Mouse (Mus musculus) hindbrain, postnatal 0 days (tissue): ENCODE data around the gene Ssu72. TPM values are rescaled to one million over a fixed set of nuclear protein-coding genes. Genes with fewer than 3 reads are reported as not detected.
"Not testable (repeated sequence)": the region's sequence is repeated elsewhere in the genome, so short reads cannot be mapped to it uniquely, and the experiment has no call there.

Experiments used
- ATAC-seq: fragments of 200-750 bp; cut with Nextera tagmentation; 2 replicates; pipeline ENCODE4 v1.8.0; 2017; ENCODE audit warnings: mild to moderate bottlenecking, moderate TSS enrichment, moderate library complexity
- DNase-seq: peaks from one replicate; pipeline ENCODE4 v3.0.0-alpha.2; 2015; ENCODE audit warnings: low spot score
- H3K27ac ChIP-seq: fragments of 300-500 bp; sonication (generic); 2 replicates; pipeline ENCODE4 v1.5.1; 2014; ENCODE audit warnings: mild to moderate bottlenecking
- H3K27me3 ChIP-seq: fragments of 300-500 bp; sonication (generic); 2 replicates; pipeline ENCODE4 v1.6.1; 2014; ENCODE audit warnings: low read length, mixed read lengths; ENCODE audit not compliant: insufficient read depth
- H3K36me3 ChIP-seq: fragments of 300-500 bp; sonication (generic); 2 replicates; pipeline ENCODE4 v1.6.1; 2014; ENCODE audit warnings: low read length, mixed read lengths; ENCODE audit not compliant: insufficient read depth
- H3K4me1 ChIP-seq: fragments of 300-500 bp; sonication (generic); 2 replicates; pipeline ENCODE4 v1.6.1; 2014; ENCODE audit warnings: antibody characterized with exemption, low read length, mixed read lengths; ENCODE audit not compliant: insufficient read depth
- H3K4me2 ChIP-seq: fragments of 300-500 bp; sonication (generic); 2 replicates; pipeline ENCODE4 v1.6.1; 2014; ENCODE audit warnings: low read depth, mild to moderate bottlenecking, low read length, moderate library complexity, mixed read lengths
- H3K4me3 ChIP-seq: fragments of 300-500 bp; sonication (generic); 2 replicates; pipeline ENCODE4 v1.5.1; 2014; ENCODE audit warnings: low read length
- H3K9ac ChIP-seq: fragments of 300-500 bp; sonication (generic); replicated peaks from 2 replicates; pipeline ENCODE4 v1.6.1; 2014; ENCODE audit warnings: mild to moderate bottlenecking, low read length, moderate library complexity, mixed read lengths
- H3K9me3 ChIP-seq: fragments of 300-500 bp; sonication (generic); 2 replicates; pipeline ENCODE4 v1.6.1; 2016; ENCODE audit warnings: low read length, mixed read lengths
- CTCF ChIP-seq: IDR thresholded peaks from 2 replicates; pipeline ENCODE4 v1.5.1; 2016; ENCODE audit warnings: antibody characterized with exemption, control low read depth, low read depth
- WGBS: fragments of 180-500 bp; shearing (Covaris S2); extraction: QIAGEN DNeasy Blood & Tissue Kit; methylation state at CpG from one replicate; pipeline ENCODE4 v1.1.7; 2014; 5-methylcytosine and 5-hydroxymethylcytosine counted together
- polyA plus RNA-seq: library from polyadenylated mRNA; unstranded; fragments of >200 nt; fragmentation: Nextera tagmentation; extraction: Ambion mirVana; gene quantifications from 2 replicates; pipeline ENCODE4 v1.2.1, GENCODE M21; 2015
- total RNA-seq: library from RNA; depleted of rRNA; stranded (reverse); fragments of >200 nt; gene quantifications from 2 replicates; pipeline ENCODE4 v1.2.3, GENCODE M21; 2014

Ssu72 gene
- total and polyA plus RNA-seq, 2 experiments from 2014 or later = 110 to 165 TPM

DNA sequence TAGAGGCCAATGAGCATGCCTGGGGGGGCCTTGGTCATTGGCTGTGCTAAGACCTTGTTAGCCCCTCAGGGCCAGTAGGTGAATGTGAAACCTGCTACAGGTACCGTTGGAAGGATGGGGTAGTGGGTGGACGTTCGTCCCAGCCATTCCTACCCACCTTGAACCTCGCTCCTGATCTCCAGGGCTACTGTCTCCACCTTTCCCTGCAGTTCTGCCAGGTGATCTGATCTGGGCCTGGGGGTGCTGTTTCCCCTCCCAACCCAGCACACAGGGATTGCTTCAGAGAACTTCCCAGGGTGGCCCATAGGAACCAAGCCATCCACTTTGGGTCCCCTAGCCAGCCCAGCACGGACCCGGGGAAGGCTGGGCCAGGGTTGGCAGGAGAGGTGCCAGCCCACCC lies 34.6 kb downstream of the Ssu72 start:
- peaks cover 8% of the 10 kb centered on the region; the same call in 1 of the 2 replicates for H3K4me1 ChIP-seq
- no peak for ATAC-seq
- no peak overlapping the region for H3K4me3 ChIP-seq
- no peak overlapping the region; the same call in 1 of the 2 replicates for H3K27ac ChIP-seq
- 69% methylated on average over 6 of the region's 6 CpGs for WGBS
- H3K27me3 ChIP-seq = no peaks in the 10 kb centered on the region
- no peak for TF ChIP-seq CTCF
- H3K36me3 ChIP-seq = peaks cover 36% of the 10 kb centered on the region
- H3K4me2 ChIP-seq = no peak overlapping the region
- no peak for DNase-seq
- no peak overlapping the region for H3K9ac ChIP-seq
- no peaks in the 10 kb centered on the region for H3K9me3 ChIP-seq

DNA sequence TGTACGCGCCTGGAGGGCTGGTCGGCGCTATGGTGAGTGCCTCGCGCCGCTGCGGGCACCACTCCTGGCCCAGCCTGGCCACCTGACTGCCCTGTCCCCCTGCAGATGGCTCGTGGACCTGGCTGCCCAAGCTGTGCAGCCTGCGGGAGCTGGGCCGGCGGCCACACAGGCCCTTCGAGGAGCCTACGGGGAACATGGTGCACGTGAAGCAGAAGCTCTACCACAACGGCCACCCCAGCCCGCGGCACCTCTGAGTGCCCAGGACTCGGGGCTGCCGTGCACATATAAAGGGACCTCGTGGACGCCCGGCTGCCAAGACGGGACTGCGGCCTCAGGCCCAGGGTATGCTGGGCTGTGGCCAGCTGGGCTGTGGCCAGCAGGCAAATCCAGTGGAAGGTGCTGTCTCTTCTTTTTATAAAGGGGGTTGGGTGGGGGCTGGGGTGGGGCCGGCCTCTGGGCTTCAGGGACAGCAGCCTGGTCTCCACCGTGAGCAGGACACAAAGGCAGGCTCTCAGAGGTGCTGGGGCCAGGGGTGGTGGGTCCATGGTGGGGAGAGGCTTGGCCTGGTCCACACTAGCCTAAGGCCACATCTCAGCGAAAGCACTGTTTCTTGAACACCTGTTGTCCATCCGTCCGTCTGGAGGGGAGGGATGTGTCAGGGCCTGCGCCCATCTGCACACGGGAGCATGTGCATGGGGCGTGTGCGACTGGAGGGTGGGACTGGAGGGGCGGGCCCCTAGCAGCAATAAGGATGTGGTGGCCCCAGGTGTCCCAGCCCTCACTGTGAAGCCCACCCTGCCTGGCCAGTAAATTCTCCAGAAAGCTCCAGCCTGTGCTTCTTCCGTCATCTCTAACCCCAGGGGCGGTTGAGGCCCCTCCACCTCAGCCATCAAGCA lies 35.4 kb downstream of the Ssu72 start:
- peaks cover 36% of the 10 kb centered on the region for H3K36me3 ChIP-seq
- no peak overlapping the region for H3K4me2 ChIP-seq
- H3K9me3 ChIP-seq = no peaks in the 10 kb centered on the region
- H3K4me1 ChIP-seq = peaks cover 8% of the 10 kb centered on the region; the same call in 1 of the 2 replicates
- no peak overlapping the region for H3K9ac ChIP-seq
- ATAC-seq = peak; percentile 21; the same call in 1 of the 2 replicates
- WGBS = 64% methylated on average over 37 of the region's 37 CpGs
- H3K27me3 ChIP-seq = no peaks in the 10 kb centered on the region
- TF ChIP-seq CTCF = no peak
- peak; percentile 59 for DNase-seq
- H3K27ac ChIP-seq = peak overlapping the region; percentile 28; the same call in 1 of the 2 replicates
- H3K4me3 ChIP-seq = no peak overlapping the region

DNA sequence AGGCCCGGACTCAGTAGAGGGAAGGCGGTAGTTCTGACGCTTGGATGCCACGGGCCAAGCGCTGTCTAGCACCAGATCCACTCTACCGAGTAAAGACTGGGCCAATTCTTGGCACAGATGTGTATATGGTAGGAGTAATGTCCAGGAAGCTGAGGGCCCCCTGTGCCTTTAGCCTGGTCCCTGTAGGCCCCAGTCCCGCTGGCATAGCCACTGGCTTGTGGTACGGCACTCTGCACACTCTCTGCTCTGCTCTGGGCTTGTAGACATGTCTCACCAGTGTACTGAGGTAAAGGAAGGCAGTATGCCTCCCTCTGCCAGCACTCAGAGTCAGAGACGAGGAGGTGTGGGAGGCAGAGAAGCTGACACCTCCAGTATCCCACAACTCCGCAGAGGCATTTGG lies 36.1 kb downstream of the Ssu72 start:
- peaks cover 38% of the 10 kb centered on the region for H3K36me3 ChIP-seq
- not testable (repeated sequence) for H3K27ac ChIP-seq, H3K4me3 ChIP-seq, H3K9ac ChIP-seq, H3K9me3 ChIP-seq, H3K4me1 ChIP-seq, DNase-seq, ATAC-seq, H3K27me3 ChIP-seq, H3K4me2 ChIP-seq
- 89% methylated on average over 10 of the region's 10 CpGs for WGBS

DNA sequence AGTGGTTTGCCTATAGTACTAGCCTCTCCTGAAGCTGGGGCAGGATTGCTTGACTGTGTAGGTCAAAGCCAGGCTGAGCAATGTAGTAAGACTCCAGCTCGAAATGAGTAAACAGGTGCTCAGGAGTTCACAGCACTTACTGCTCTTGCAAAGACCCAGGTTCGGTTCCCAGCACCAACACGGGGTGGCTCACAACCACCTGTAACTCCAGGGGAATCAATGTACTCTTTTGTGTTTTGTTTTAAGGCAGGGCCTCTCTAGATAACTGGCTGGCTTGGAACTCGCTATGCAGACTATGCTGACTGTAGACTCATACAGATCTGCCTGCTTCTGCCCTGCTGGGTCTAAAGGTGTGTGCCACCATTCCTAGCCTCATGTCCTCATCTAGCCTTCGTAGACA lies 38.1 kb downstream of the Ssu72 start:
- Histone ChIP-seq H3K27me3 (no peaks in the 10 kb centered on the region), H3K4me3 (no peak overlapping the region), H3K36me3 (peaks cover 55% of the 10 kb centered on the region), H3K4me1 (no peaks in the 10 kb centered on the region), H3K4me2 (no peak overlapping the region), H3K9me3 (no peaks in the 10 kb centered on the region), H3K9ac (no peak overlapping the region), H3K27ac (no peak overlapping the region)
- no peak for TF ChIP-seq CTCF
- no peak for DNase-seq
- ATAC-seq = no peak
- 93% methylated on average over 5 of the region's 5 CpGs for WGBS

DNA sequence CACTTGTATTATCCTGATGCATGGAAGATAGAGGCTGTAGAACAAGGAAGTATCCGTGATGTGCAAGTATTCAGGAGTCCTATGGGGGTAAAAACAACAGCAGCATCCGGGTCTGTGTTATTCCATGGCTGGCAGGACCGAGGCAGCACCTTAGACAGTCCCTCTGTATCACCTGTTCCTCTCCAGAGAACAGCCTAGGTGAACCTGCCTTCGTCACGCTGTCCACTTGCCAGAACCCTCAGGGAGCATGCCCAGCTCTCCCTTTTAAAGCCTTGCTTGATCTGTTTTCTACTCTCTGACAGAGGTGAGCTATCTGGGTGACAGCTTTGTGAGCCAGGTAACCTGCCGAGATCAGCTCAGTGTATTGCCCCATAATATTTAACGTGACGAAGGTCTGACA lies 39.9 kb downstream of the Ssu72 start:
- ATAC-seq = no peak
- Histone ChIP-seq H3K9ac (no peak overlapping the region), H3K27me3 (no peaks in the 10 kb centered on the region), H3K9me3 (no peaks in the 10 kb centered on the region), H3K27ac (no peak overlapping the region), H3K4me3 (no peak overlapping the region), H3K4me2 (no peak overlapping the region), H3K36me3 (peaks cover 72% of the 10 kb centered on the region), H3K4me1 (no peaks in the 10 kb centered on the region)
- TF ChIP-seq CTCF = no peak
- DNase-seq = no peak
- 93% methylated on average over 8 of the region's 8 CpGs for WGBS

DNA sequence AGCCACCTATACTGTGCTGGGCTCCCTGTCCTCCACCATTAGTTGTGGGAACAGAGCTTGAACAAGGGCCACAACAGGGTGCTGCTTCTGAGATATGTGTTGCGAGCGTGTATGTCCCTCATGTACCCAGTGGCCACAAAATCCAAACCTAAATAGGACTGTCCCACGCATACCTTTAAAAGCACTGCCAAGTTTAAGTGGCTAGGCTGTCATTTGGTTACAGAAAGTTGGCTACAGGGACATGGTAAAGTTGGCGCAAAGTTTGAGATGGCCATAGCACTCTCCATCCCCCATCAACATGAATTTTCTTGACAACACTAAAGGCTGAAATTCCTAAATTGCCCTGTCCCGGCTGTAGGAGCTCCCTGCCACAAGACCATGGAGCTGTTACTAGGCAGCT lies 40.5 kb downstream of the Ssu72 start:
- no peak for TF ChIP-seq CTCF
- H3K27ac ChIP-seq = no peak overlapping the region
- H3K4me2 ChIP-seq = no peak overlapping the region
- no peak for ATAC-seq
- H3K9me3 ChIP-seq = no peaks in the 10 kb centered on the region
- no peak for DNase-seq
- H3K36me3 ChIP-seq = peaks cover 77% of the 10 kb centered on the region
- no peaks in the 10 kb centered on the region for H3K4me1 ChIP-seq
- H3K4me3 ChIP-seq = no peak overlapping the region
- WGBS = 93% methylated on average over 5 of the region's 5 CpGs
- no peaks in the 10 kb centered on the region for H3K27me3 ChIP-seq
- no peak overlapping the region for H3K9ac ChIP-seq

DNA sequence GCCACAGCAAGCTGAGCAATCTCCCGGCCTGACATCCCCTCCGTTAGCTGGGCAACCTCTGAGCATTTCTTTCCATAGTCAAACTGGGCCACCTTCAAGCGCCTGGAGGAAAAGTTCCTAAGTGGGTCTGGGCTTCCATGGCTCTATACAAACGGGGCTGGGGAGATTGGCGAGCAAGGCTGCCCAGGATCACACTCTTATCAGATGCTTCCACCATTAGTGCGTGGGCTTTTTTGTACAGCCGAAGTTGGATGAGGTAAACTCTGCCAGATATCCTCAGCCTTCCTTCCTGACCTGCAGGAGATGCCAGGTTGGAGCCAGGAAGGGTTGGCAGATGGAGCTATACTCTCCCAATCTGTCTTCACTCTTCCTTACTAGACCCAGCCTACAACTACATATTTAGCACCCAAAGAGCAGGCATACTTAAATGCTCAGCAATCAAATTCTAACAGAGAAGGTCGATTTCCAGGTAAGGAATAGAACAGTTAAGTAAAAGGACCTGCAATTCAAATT lies 41.5 kb downstream of the Ssu72 start:
- 88% methylated on average over 8 of the region's 8 CpGs for WGBS
- no peak for DNase-seq
- Histone ChIP-seq H3K9ac (no peak overlapping the region), H3K4me1 (no peaks in the 10 kb centered on the region), H3K4me3 (no peak overlapping the region), H3K27me3 (no peaks in the 10 kb centered on the region), H3K27ac (no peak overlapping the region), H3K4me2 (no peak overlapping the region), H3K36me3 (peaks cover 78% of the 10 kb centered on the region), H3K9me3 (no peaks in the 10 kb centered on the region)
- ATAC-seq = no peak
- TF ChIP-seq CTCF = no peak
